Mouse (Mus musculus) ES-E14 (cell line): ENCODE results near the gene Defb21. TPM values are rescaled to one million over a fixed set of nuclear protein-coding genes. Genes with fewer than 3 reads are reported as not detected.
A peak's percentile ranks its signal among the peaks of the same experiment; 100 is the strongest.

Source experiments
- DNase-seq: peaks from one replicate; pipeline ENCODE4 v3.0.0-alpha.2; 2013; ENCODE audit warnings: low read depth, low spot score
- H3K27ac ChIP-seq: 2 replicates; pipeline ENCODE4 v1.5.1; 2012; ENCODE audit warnings: low read depth, mild to moderate bottlenecking, low read length, moderate library complexity, mixed read lengths; ENCODE audit not compliant: poor library complexity, insufficient read depth, severe bottlenecking
- H3K36me3 ChIP-seq: 2 replicates; pipeline ENCODE4 v1.6.1; 2012; ENCODE audit warnings: mild to moderate bottlenecking, low read length, moderate library complexity, mixed read lengths; ENCODE audit not compliant: control insufficient read depth, poor library complexity, insufficient read depth, severe bottlenecking
- H3K4me1 ChIP-seq, 2 experiments: fragments of 150-350 bp in 1 of 2; sonication (generic) in 1 of 2; 2 replicates each; pipeline ENCODE4 v1.6.1; 2012; ENCODE audit warnings: low read length in 2 of 2, mild to moderate bottlenecking in 1 of 2, mixed read lengths in 1 of 2; ENCODE audit not compliant: control insufficient read depth in 2 of 2, insufficient read depth in 2 of 2, poor library complexity in 1 of 2
- H3K4me3 ChIP-seq, 2 experiments: fragments of 150-350 bp in 1 of 2; sonication (generic) in 1 of 2; 2 replicates each; pipeline ENCODE4 v1.5.1; 2012; ENCODE audit warnings: low read length in 2 of 2, low read depth in 1 of 2, mild to moderate bottlenecking in 1 of 2, mixed read lengths in 1 of 2; ENCODE audit not compliant: insufficient read depth in 1 of 2, poor library complexity in 1 of 2, severe bottlenecking in 1 of 2
- H3K9ac ChIP-seq: 2 replicates; pipeline ENCODE4 v1.6.1; 2012; ENCODE audit warnings: low read depth, mild to moderate bottlenecking, low read length, mixed read lengths; ENCODE audit not compliant: poor library complexity, insufficient read depth, severe bottlenecking
- H3K9me3 ChIP-seq: fragments of 150-350 bp; sonication (generic); 2 replicates; pipeline ENCODE4 v1.6.1; 2012; ENCODE audit warnings: low read depth, mild to moderate bottlenecking, low read length; ENCODE audit not compliant: control insufficient read depth, insufficient read depth
- CHD2 ChIP-seq: IDR thresholded peaks from 2 replicates; pipeline ENCODE4 v1.6.1; 2014; ENCODE audit warnings: mild to moderate bottlenecking, low read depth, low read length, inconsistent platforms
- HCFC1 ChIP-seq: IDR thresholded peaks from 2 replicates; pipeline ENCODE4 v1.6.1; 2012; ENCODE audit warnings: low read length, inconsistent platforms, borderline replicate concordance; ENCODE audit not compliant: insufficient read depth
- MAFK ChIP-seq: IDR thresholded peaks from 2 replicates; pipeline ENCODE4 v1.6.1; 2014; ENCODE audit warnings: mild to moderate bottlenecking, low read depth, low read length, inconsistent platforms; ENCODE audit not compliant: insufficient read depth
- ZC3H11A ChIP-seq: IDR thresholded peaks from 2 replicates; pipeline ENCODE4 v1.6.1; 2012; ENCODE audit warnings: low read depth, mild to moderate bottlenecking, inconsistent platforms, low read length, borderline replicate concordance
- ZNF384 ChIP-seq: IDR thresholded peaks from 2 replicates; pipeline ENCODE4 v1.6.1; 2012; ENCODE audit warnings: low read depth, low read length, inconsistent platforms
- in situ Hi-C, 2 experiments: fragments of 600-800 bp; cut with MboI; formaldehyde crosslinking; loops; one replicate each; pipeline ENCODE4 v1.15.1; 2025; ENCODE audit warnings: low sequenced_read_pairs in 2 of 2, inconsistent platforms in 1 of 2; ENCODE audit not compliant: unreplicated experiment in 2 of 2
- total RNA-seq: library from RNA; depleted of rRNA; stranded (reverse); fragments of 300-350 nt; gene quantifications from 2 replicates; pipeline ENCODE4 v1.2.3, GENCODE M21; 2012

Gene Defb21
- total RNA-seq, 1 experiment = not detected

DNA sequence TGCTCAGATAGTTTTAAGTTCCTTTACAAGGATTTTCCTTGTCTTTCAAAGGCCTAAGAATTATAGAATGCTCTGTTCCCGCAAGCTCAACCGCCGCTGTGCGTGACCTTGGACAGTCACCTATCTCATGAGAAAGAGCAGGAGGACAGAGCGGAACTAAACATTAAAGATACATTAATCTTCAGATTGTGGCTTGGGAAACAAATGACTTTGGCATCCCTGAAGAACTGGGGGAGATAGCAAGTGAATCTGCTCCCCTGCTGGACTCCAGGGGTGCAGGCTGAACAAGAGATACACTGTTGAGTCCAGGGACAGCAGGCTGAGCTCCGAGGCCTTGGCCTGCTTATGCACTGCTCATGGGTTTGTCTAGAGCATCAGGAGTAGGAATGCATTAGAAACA lies 27.5 kb downstream of the Defb21 start:
- no peaks in the 10 kb centered on the region for H3K9me3 ChIP-seq
- H3K4me3 ChIP-seq = no peak overlapping the region
- DNase-seq = no peak
- peaks cover 0 to 2% of the 10 kb centered on the region in 2 experiments; a peak in 1 of 4 replicates for H3K4me1 ChIP-seq
- no peak overlapping the region for H3K27ac ChIP-seq
- H3K9ac ChIP-seq = no peak overlapping the region
- TF ChIP-seq ZC3H11A (no peak), ZNF384 (no peak), CHD2 (no peak), HCFC1 (no peak), MAFK (no peak)
- no peaks in the 10 kb centered on the region for H3K36me3 ChIP-seq
- in situ Hi-C loops = no loop called here

DNA sequence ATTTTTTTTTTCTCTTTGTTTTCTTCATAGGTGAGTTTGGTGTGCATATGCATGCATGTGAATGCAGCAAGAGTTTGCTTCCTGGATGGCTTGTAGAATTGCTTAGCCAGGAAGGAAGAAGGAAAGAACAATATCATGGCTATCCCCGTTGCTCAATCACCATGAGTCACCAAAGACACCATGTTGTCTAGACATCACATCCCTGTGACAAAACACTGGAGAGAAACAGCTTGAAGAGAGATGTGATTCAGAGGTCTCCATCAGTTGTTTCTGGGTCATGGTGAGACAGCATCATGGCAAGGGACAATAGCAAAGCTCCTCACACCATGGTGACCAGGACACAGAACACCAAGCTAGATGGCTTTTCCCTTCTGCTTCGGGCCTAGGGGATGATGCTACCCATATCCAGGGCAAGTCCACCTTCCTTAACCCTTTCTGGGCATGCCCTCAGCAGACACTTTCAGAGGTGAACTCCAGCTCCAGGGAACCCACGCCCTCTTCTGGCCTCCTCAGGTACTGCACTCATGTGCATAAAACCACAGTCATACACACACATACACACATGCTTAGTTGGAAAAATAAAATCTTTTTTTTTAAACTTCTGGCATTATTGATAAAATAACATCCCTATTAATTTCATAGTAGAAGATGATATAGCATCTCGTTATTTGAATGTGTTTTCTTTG lies 28.9 kb downstream of the Defb21 start:
- no peak overlapping the region for H3K4me3 ChIP-seq
- no peaks in the 10 kb centered on the region for H3K9me3 ChIP-seq
- no peak overlapping the region for H3K9ac ChIP-seq
- in situ Hi-C loops = no loop called here
- H3K4me1 ChIP-seq = peaks cover 0 to 2% of the 10 kb centered on the region in 2 experiments; a peak in 1 of 4 replicates
- no peak for TF ChIP-seq MAFK
- no peak for TF ChIP-seq CHD2
- TF ChIP-seq ZC3H11A = no peak
- no peak for TF ChIP-seq HCFC1
- TF ChIP-seq ZNF384 = no peak
- no peaks in the 10 kb centered on the region for H3K36me3 ChIP-seq
- no peak overlapping the region for H3K27ac ChIP-seq
- DNase-seq = no peak

DNA sequence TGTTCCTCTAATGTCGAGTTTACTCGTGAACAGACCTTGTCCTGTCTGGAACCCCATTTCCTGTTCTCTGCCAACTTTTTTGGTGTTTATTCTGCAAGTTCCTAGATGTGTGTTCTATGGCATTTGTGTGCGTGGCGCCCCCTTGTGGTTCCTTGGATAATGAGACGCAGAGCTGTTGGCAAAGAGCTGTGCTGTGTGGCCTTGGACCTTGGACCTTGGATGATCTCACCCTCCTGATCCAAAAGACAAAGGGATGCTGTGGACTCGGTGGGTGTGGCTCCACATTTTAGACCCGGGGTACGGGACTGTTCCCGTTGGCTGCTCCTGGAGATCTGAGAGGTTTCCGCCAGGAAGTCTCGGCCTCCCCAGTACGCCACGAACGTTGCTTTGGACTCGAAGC lies 31.5 kb downstream of the Defb21 start, which contains the start of gene Defb36:
Gene Defb36 (plus strand): TSS at position 271 of the 400 bp plus-strand sequence.
- Histone ChIP-seq H3K36me3 (no peaks in the 10 kb centered on the region), H3K9me3 (no peaks in the 10 kb centered on the region), H3K27ac (no peak within 1 kb of the TSS), H3K4me3 (no peak within 1 kb of the TSS), H3K9ac (no peak within 1 kb of the TSS), H3K4me1 (peaks cover 0 to 2% of the 10 kb centered on the region in 2 experiments; a peak in 1 of 4 replicates)
- no peak for TF ChIP-seq ZC3H11A
- no peak for TF ChIP-seq MAFK
- in situ Hi-C loops = no loop called here
- DNase-seq = peak; percentile 67

DNA sequence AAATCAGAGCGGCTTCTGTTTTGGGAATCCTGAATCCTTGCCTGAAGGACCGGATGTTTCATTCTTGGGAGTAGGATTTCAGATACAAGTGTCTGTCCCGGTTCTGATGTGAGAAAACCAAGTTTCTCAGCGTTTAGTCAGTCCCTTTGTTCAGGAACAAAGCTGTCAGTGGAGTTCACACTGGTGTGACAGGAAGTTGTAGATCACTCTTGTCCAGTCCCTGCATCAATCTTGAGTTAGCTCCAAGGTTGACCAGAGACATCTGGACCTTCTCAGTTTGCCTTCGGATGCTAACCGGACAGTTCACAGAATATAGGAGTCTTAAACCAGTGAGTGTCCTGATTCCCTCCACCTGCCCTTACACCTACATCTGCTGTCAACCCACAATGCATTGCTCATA lies 35.2 kb downstream of the Defb21 start:
- no peak overlapping the region for H3K9ac ChIP-seq
- no peaks in the 10 kb centered on the region for H3K9me3 ChIP-seq
- H3K36me3 ChIP-seq = no peaks in the 10 kb centered on the region
- no peak overlapping the region for H3K4me3 ChIP-seq
- no peak for TF ChIP-seq ZNF384
- no peak overlapping the region for H3K27ac ChIP-seq
- in situ Hi-C loops = no loop called here
- peaks cover 0 to 9% of the 10 kb centered on the region in 2 experiments; a peak in 1 of 4 replicates for H3K4me1 ChIP-seq
- DNase-seq = no peak

DNA sequence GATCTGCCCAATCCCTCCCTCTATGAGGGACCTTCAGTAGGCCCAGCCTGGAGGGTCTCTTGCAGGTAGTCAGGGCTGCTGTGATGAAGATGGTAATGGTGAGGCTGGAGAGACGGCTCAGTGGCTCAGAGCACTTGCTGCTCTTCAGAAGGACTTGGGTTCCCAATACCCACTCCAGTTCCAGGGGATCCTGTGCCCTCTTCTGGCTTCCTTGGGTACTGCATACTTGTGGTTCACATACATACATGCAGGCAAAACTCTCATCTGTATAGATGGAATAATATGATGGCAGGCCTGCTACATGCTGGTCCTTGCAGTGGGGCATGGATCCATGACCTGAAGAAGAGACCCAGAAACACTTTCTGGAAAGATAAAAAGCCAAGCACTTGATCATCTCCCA lies 36.2 kb downstream of the Defb21 start:
- Histone ChIP-seq H3K9ac (no peak overlapping the region), H3K4me1 (peaks cover 0 to 9% of the 10 kb centered on the region in 2 experiments; a peak in 1 of 4 replicates), H3K9me3 (no peaks in the 10 kb centered on the region), H3K36me3 (no peaks in the 10 kb centered on the region), H3K27ac (no peak overlapping the region), H3K4me3 (no peak overlapping the region)
- TF ChIP-seq ZC3H11A (no peak), CHD2 (no peak), HCFC1 (no peak), MAFK (no peak), ZNF384 (no peak)
- DNase-seq = no peak
- in situ Hi-C loops = no loop called here
